Mouse (Mus musculus): ENCODE measurements around the gene Pcbp1.
"Not testable (repeated sequence)": the region's sequence is repeated elsewhere in the genome, so short reads cannot be mapped to it uniquely, and the experiment has no call there.

Pcbp1 gene

DNA sequence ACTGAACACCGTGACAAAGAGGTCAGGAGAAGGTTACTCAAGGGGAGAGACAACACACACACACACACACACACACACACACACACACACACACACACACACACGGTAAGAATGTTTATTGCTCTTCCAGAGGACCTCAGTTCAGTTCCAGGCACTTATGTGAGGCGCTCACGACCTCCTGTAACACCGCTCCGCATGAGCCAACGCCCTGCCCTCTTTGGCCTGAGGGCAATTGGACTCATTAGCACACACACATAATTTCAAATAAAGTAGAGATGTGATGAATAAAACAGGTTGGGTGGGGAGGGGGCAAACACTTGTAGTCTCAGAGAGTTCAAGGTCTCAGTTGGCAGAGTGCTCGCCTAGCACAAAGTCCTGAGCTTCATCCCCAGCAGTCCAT lies 30.0 kb downstream of the Pcbp1 start:
- DNase-seq (ENCODE audit: extremely low read depth, low read depth, low spot score) = no peak

DNA sequence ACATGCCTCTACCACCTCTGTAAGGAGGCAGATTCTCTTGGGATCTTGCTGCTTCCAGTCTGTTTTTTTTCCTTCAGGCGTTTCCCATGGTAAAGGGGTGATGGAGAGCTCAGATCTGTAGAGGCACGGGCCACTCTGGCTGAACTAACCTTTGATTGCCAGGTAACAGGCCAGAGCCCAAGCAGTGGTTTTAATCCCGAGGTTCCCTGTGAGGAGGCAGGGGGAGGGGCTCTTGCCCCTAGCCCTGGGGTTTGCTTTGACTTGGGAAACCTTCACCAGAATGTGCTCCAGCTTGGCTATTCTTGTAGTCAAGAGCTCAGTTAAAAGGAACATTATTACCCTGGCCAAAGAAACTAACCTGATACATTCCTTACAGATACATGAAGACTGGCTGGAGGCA lies 30.5 kb downstream of the Pcbp1 start:
- no peak for DNase-seq (ENCODE audit: extremely low read depth, low read depth, low spot score)

DNA sequence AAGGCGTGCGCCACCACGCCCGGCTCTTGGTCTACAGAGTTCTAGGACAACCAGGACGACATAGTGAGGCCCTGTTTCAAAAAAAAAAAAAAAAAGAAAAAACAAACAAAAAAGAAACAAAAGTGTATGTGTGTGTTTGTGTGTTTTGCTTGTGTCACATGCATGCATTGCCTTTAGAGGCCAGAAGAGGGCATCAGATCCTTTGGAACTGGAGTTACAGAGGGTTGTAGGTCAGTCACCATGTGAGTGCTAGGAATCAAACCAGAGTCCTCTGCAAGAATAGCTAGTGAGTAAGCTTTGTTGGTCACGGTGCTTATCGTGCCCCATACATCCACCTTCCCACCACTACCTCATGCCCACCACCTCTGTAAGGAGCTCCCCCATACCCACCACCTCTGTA lies 31.4 kb downstream of the Pcbp1 start:
- DNase-seq (ENCODE audit: extremely low read depth, low read depth, low spot score) = no peak

DNA sequence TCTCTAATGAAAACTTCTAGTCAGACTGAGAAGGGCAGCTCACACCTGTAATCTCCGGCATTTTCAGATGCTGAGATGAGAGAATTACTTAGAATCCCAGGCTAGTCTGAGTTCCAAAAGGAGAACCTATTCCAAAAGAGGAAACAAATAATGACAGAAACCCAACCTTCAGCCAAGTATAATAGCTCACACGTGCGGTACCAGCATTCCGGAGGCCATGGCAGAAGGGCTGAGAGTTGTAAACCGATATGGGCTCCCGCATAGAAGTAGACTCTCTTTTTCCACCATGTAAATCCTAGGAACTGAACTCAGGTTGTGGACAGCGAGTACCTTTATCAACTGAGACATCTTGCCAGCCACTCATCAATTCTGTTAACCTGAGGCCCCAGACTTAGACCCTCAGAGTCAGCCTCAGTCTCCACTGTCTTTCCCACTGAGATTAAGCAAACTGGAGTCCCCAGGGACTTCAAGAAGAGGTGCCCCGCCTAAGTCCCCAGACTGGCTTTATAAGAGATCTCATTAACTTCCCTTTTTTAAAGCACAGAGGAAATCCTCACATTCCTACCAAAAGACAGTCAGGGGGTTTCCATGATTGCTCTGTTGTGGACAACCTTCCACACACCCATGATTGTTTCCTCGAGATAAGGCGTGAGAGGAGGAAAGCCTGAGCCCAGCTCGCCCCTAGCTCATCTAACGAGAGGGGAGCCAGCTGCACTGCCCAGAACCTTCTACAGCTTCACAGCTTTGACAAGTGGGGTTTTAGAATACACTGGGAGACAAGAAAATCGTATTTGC lies 32.5 kb downstream of the Pcbp1 start:
- no peak for DNase-seq (ENCODE audit: extremely low read depth, low read depth, low spot score)

DNA sequence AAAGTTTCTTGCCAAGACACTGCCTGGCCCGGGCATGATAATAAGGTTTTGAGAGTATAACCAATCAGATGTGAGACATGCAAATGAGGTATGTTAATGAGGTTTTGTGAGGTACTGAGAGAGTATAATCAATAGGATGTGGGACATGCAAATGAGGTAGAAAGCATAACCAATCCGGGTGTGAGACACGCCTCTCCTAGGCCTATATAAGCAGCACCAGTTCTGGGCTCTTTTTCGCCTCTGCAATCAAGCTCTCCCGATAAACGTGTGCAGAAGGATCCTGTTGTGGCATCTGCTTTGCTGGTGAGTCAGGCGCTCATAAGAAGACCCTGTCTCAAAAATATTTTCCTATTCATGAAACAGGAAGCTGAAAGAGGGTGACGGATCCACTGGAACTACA lies 35.7 kb downstream of the Pcbp1 start:
- not testable (repeated sequence) for DNase-seq (ENCODE audit: extremely low read depth, low read depth, low spot score)

DNA sequence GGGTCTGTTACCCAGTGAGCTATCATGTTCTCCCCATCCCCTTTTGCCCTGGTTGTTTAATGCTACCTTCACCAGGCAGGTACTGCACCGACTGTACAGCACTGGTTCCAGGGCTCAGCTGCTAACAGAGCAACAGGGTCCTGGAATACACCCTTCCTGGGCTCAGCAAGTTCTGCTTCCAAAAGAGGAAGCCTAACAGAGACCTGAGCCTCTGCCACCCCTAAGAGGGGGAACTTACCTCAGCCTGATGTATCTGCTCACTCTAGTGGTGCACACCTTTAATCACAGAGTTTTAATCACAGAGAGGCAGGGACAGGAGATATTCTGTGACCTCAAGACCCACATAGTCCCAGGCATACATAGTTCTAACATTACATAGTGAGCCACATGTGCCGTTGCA lies 36.2 kb downstream of the Pcbp1 start:
- DNase-seq (ENCODE audit: extremely low read depth, low read depth, low spot score) = no peak

DNA sequence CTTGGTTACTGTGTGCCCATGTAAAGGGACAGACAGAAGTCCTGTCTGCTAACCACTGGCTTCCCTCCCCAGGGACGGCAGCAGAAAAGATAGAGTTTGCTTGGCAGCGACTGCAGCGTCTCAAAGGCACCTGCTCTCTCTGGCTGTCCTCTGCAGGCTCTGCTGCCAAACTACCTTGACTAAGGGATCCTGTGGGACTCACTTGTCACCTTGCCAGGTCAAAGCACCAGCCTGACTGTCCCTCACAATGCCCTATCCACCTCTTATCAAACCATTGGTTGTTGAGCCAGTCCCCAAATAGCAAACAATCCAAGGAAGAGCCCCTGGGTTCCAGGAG lies 38.0 kb downstream of the Pcbp1 start:
- no peak for DNase-seq (ENCODE audit: extremely low read depth, low read depth, low spot score)

DNA sequence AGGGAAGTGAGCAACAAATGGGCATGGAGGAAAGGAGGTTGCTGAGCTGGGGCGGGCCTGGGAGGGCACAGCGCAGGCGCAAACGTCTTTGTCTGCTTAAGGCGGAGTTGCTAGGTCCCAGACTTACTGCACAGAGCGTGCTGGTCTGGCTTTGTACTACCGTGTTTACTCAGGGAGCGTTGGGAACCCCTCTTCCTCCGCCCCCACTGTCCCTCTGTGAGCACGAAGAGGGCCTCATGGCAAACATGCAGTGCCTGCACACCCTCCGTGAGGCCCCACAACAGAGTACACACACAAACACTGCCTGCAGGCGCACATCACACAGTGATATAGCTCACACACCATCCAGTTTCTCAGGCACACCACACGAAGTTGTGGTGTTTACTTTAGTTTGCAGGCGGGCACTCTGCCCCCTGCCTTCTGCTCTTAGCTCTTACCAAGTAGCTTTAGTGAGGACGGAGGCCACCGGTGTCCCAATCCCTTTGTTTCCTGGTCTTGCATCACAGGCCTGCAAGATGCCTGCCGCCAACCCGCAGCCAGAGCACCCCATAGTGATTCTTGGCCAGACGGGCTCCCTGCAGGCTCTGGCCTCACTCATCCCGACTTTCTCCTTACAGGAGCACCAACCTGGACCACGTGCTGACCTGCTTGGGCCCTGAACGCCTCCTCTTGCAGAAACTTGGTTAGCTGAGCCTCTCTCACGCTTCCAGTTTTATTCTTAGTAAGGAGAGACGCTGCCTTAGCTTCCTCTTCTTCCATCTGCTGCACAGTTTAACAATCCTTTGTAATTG lies 38.6 kb downstream of the Pcbp1 start:
- DNase-seq (ENCODE audit: extremely low read depth, low read depth, low spot score) = peak; percentile 71

DNA sequence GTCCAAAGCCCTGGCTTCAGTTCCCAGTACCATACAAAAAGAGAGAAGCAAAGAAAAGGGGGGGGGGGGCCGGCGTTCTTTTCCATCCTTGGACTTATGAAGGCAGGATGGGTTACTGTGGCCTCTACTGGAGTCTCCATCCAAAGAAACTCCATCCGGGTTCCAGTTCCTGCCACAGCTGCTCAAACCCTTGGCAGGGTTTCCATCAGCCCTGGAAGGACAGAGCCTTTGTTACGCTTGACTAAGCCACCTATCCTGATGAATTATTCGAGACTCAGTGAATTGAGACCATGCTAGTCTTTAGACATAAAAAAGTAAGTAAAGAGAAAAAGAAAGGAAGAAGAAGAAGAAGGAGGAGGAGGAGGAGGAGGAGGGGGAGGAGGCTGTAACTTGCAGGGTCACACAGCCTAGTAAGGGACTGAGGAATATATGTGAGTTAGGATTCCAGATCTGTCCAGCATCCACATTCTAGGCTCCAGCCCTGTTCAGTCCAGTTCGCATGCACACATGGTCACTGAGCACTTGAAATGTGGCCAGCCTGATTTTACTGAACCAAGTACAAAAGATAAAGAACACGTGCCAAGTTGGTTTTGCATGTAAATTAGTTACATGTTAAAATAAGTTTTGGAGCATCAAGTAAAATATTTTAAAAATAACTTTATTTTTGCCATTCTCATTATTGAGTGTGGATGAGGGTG lies 40.0 kb downstream of the Pcbp1 start:
- no peak for DNase-seq (ENCODE audit: extremely low read depth, low read depth, low spot score)

DNA sequence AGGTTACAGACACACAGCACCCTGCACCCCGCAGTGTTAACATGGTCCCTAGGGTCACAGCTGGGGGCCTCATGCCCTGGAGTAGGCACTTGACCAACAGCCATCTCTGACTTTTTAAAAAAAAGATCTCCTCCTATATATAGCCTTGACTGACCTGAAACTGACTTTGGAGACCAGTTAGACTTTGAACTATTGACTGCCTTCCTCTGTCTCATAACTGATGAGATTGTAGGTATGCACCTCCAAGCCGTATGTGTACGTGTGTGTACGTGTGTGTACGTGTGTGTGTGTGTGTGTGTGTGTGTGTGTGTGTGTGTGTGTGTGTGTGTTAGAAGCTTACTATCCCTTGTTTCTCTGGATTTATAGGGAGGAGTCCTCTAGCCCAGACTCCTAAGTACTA lies 44.2 kb downstream of the Pcbp1 start:
- no peak for DNase-seq (ENCODE audit: extremely low read depth, low read depth, low spot score)

DNA sequence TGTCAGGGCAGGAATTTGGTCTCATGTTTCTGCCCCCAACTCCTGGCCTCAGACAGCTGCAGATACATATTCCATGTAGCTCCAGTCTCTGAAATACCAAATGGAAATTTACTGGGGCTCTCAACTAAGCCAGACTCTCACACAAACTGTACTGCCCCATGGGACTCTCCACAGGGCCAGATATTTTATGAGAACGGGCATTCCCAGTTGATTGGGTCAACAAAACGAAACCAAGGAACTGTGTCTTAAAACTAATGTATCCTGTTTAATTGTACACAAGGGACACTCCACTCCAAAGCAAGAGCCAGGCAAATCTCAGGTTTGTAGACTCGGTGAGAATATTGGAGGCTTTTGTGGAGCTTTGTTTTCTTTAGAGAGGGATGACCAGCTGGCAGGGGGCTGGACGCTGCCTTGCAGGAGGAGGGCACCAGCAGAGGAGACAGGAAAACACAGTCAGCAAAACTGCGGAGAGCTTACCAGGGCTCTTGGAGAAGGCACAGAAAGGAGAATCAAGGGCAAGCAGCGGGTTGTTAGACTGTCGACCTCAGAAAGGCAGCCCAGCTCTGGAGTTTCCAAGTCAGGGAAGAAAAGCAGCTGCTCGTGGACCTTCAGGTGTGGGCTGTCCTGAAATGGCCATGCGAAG lies 45.8 kb downstream of the Pcbp1 start:
- no peak for DNase-seq (ENCODE audit: extremely low read depth, low read depth, low spot score)

DNA sequence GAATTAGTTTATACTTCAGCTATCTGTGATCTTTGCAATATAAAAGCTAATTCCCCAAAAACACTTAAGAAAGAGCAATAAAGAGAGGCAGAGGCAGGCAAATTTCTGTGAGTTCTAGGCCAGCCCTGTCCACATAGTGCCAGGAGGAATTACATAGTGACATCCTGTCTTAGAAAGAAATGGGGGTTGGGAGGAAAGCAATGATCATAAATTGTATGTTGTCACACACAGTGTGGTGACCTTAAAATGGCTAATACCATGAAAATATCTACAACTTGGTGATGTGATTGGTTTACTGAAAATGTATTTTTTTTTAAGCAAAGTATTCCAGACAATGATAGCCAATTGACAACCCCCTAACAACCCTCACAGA lies 46.3 kb downstream of the Pcbp1 start:
- no peak for DNase-seq (ENCODE audit: extremely low read depth, low read depth, low spot score)

DNA sequence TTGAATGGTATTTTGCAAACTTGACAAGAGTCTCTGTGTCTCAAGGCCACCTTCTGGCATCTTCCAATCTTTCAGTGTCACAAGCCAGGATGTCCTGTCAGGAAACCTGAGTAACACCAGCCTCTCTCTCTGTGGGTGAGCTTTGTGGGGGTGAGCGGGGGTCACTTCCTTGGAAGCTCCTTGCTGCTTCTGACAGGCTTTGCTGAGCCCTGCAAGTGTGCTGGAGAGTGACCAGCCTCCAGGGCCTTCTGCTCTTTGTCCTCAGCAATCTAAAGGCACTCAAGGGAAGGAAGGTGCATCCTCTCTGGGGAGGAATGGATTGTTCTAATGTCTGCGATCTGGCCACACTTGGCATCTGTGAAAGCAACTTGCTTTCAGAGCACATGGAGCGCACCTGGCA lies 46.8 kb downstream of the Pcbp1 start:
- no peak for DNase-seq (ENCODE audit: extremely low read depth, low read depth, low spot score)

DNA sequence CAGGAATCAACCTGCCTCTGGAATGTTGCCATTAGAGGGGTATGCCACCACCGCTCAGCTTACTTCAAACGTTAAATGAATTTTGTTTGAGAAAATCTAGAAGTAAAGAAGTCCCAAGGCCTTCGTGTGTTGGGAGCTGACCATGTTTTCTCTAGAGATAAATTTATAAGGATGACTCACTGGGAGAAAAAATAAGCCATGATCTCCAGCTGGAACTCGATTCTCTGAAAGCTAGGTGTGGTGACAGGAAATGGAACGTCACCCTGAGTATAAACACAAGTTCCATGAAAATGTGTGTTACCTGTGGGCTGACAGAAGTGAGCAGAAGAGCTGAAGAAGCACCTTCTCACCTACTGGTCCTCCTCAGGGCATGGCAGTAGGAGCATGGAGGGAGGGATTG lies 49.2 kb downstream of the Pcbp1 start:
- DNase-seq (ENCODE audit: extremely low read depth, low read depth, low spot score) = no peak

DNA sequence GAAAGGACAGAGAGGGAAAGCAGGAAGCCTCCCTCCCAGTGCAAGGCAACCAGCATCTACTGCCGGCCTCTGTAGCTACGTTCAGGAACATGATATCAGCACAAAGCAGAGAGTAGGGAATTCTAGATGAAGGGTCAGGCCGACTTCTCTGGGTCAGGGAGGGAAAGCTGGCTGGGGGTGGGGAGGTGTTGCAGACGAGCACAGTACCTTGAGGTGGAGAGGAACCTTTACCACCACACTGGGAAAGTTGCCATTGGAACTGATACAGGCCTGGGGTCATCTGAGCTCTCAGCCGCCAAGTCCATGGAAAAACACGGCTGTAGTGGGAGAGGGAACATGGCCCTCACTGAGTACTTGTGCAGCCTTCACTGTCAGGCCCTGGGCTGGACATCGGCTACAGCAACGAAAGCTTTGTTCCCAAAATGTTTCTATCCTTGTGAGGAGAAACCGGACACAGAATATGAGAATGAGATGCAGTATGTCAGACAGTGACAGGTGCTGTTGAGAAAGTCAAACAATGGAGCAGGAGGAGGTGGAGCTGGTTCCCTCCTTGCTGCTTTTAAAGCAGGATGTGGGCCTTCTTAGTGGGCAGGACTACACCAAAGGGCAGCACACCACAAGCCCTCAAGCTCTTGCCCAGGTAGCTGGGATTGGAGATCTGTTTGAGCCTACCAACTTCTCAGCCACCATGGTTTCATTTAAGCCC lies 50.5 kb downstream of the Pcbp1 start:
- DNase-seq (ENCODE audit: extremely low read depth, low read depth, low spot score) = no peak

DNA sequence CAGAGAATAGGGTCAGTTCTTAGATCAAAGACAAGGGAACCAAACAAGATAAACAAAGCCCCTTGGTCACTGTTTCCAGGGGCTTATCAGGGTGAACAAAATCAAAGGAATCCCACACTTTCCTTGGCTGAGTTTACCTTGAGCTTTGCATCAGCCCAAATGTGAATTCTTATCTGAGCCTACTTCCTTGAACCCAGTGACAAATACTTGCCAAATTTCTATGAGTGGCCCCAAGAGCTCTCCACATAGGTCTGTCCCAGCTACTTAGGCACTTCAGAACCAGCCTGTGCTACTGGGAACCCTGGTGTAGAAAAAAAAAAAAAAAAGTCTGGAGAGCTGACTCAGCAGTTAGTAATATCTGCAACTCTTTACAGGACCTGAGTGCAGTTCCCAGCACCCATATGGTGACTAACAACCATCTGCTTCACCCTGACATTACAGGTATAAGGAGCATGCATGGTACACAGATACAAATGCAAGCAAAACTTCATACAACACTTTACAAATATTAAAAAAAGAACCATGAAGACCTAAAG lies 51.4 kb downstream of the Pcbp1 start:
- DNase-seq (ENCODE audit: extremely low read depth, low read depth, low spot score) = no peak

Data from fat pad, adult 2 months (tissue).